Mouse (Mus musculus): ENCODE measurements around the gene Fgfr2. TPM values are rescaled to one million over a fixed set of nuclear protein-coding genes. Genes with fewer than 3 reads are reported as not detected.

Fgfr2 gene
- polyA plus RNA-seq, 1 experiment from 2014 or later, result 106 TPM

DNA sequence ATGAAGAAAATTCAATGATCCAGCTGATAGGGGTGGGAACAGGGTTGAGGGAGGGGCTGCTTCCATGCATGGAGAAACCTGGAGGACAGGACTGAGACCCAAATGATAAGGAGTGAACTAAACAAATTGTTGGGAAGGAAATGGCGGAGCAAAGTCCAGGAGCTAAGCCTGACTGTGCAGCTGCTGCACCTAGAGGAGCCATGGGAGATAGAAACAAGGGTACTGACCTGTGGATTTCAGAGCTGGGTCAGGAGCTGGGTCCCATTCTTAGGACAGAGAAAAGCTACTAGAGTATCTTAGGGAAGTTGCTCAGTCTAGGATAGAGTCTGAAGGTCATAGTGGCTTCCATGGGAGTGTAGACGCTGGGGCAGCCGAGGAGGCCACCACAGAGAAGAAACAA, 2816.1 kb downstream of the Fgfr2 start:
- Histone ChIP-seq H3K4me1 (ENCODE audit: control insufficient read depth, insufficient read depth, low read length) (peaks cover 7% of the 10 kb centered on the region; the same call in 1 of the 2 replicates), H3K36me3 (ENCODE audit: control insufficient read depth, insufficient read depth, low read length) (no peaks in the 10 kb centered on the region), H3K9ac (ENCODE audit: low read depth, low read length) (no peak overlapping the region), H3K4me3 (ENCODE audit: low read depth, low read length) (no peak overlapping the region), H3K4me2 (ENCODE audit: low read depth, low read length) (no peak overlapping the region), H3K27ac (replicated peaks; ENCODE audit: low read depth, low read length) (no peak overlapping the region), H3K27me3 (replicated peaks; ENCODE audit: control insufficient read depth, insufficient read depth, low read length) (no peaks in the 10 kb centered on the region), H3K9me3 (ENCODE audit: control insufficient read depth, low read length) (no peaks in the 10 kb centered on the region)
- WGBS, result 89% methylated on average over 3 of the region's 3 CpGs
- DNase-seq (ENCODE audit: low spot score), result no peak
- ATAC-seq (ENCODE audit: low read depth), result no peak

DNA sequence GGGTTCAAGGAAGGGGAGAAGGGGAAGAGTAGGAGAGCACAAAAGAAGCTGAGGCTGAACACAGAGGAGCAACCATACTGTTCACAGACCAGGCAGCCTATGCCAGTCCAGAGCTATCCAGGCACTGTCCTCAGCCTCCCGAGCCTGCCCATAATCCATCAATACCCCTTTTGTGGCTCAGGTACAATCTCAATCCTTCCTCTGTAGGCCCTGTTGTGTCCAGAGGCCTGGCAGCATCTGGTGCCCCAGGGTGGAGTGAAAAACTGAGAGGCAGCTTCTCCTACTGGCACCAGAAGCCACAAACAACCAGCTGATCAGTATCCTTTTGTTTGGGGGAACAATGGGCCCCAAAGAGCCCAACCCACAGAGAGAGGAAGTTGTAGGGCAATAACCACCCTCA, 2818.5 kb downstream of the Fgfr2 start:
- no peak overlapping the region for H3K9ac ChIP-seq (ENCODE audit: low read depth, low read length)
- DNase-seq (ENCODE audit: low spot score) (no peak), ATAC-seq (ENCODE audit: low read depth) (no peak)
- H3K36me3 ChIP-seq (ENCODE audit: control insufficient read depth, insufficient read depth, low read length), result no peaks in the 10 kb centered on the region
- no peaks in the 10 kb centered on the region for H3K9me3 ChIP-seq (ENCODE audit: control insufficient read depth, low read length)
- H3K4me2 ChIP-seq (ENCODE audit: low read depth, low read length), result no peak overlapping the region
- no peak overlapping the region for H3K27ac ChIP-seq (replicated peaks; ENCODE audit: low read depth, low read length)
- no peaks in the 10 kb centered on the region for H3K27me3 ChIP-seq (replicated peaks; ENCODE audit: control insufficient read depth, insufficient read depth, low read length)
- peaks cover 7% of the 10 kb centered on the region; the same call in 1 of the 2 replicates for H3K4me1 ChIP-seq (ENCODE audit: control insufficient read depth, insufficient read depth, low read length)
- 86% methylated on average over 1 of the region's 1 CpGs for WGBS
- no peak overlapping the region for H3K4me3 ChIP-seq (ENCODE audit: low read depth, low read length)

DNA sequence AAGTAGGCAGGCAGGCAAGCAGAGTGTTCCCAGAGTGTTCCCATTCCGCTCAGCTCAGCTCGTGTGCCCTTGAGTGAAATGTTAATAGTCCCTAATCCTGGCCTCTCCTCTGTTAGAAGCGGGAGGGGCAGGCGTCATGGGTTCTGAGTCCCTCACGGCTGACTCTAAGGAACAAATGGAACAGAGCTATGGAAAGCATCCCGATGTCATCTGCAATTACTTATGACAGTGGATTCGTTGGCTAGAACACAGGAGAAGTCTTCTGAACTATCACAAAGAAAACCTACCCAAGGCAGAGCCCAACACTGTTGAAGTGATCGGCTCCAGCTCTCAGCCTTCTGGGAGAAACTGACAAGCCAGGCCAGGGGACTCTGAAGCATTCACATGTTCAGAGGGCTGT, 2819.7 kb downstream of the Fgfr2 start:
- no peaks in the 10 kb centered on the region for H3K9me3 ChIP-seq (ENCODE audit: control insufficient read depth, low read length)
- no peaks in the 10 kb centered on the region for H3K36me3 ChIP-seq (ENCODE audit: control insufficient read depth, insufficient read depth, low read length)
- H3K27ac ChIP-seq (replicated peaks; ENCODE audit: low read depth, low read length), result 0 out of 2 replicates have a peak overlapping the region, but pooled peaks have one; percentile 6
- WGBS, result 39% methylated on average over 8 of the region's 8 CpGs
- no peak overlapping the region for H3K4me2 ChIP-seq (ENCODE audit: low read depth, low read length)
- peak; percentile 72 for DNase-seq (ENCODE audit: low spot score)
- H3K4me1 ChIP-seq (ENCODE audit: control insufficient read depth, insufficient read depth, low read length), result peaks cover 17% of the 10 kb centered on the region; the same call in 1 of the 2 replicates
- H3K9ac ChIP-seq (ENCODE audit: low read depth, low read length), result no peak overlapping the region
- H3K27me3 ChIP-seq (replicated peaks; ENCODE audit: control insufficient read depth, insufficient read depth, low read length), result no peaks in the 10 kb centered on the region
- H3K4me3 ChIP-seq (ENCODE audit: low read depth, low read length), result no peak overlapping the region
- no peak for ATAC-seq (ENCODE audit: low read depth)

- no peaks in the 10 kb centered on the region for H3K27me3 ChIP-seq (replicated peaks; ENCODE audit: control insufficient read depth, insufficient read depth, low read length)
- WGBS, result 88% methylated on average over 3 of the region's 3 CpGs
- peaks cover 17% of the 10 kb centered on the region; the same call in 1 of the 2 replicates for H3K4me1 ChIP-seq (ENCODE audit: control insufficient read depth, insufficient read depth, low read length)
- H3K4me2 ChIP-seq (ENCODE audit: low read depth, low read length), result no peak overlapping the region
- H3K36me3 ChIP-seq (ENCODE audit: control insufficient read depth, insufficient read depth, low read length), result no peaks in the 10 kb centered on the region
- H3K9ac ChIP-seq (ENCODE audit: low read depth, low read length), result no peak overlapping the region
- no peak for DNase-seq (ENCODE audit: low spot score)
- H3K9me3 ChIP-seq (ENCODE audit: control insufficient read depth, low read length), result no peaks in the 10 kb centered on the region
- no peak overlapping the region for H3K4me3 ChIP-seq (ENCODE audit: low read depth, low read length)
- no peak overlapping the region for H3K27ac ChIP-seq (replicated peaks; ENCODE audit: low read depth, low read length)
- no peak for ATAC-seq (ENCODE audit: low read depth)
Observed at GRCm38 (mm10) chr7:130300606-130301005, 2822.5 kb downstream of the Fgfr2 start.

DNA sequence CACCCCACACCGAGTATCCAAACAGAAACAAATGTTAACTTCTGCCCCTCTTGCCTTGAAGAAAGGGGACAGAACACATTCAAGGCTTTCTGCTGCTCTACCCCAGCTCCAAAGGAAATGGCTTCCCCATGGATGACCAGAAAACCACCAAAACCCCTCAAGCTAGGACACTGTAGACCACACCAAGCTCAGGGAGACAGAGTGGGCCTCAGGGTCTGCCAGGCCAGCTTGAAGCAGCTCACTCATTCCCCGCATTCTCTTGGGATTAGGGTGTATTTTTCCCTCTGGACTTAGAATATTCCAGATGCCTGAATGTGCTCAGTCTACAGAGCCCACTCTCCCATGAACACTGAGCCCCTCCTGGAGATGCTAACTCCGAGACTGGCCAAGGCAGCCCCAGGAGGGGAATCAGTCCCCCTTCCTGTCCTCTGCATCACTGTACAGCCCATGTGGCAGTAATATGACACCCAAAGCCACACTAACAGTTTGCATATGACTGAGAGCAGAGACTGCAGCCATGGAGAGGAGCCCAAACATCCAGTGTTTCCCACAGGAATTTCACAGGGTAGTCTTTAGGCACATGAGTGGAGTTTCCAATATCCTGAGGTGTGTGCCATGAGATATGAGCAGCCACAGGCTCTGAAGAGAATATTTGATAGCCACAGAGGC, 2824.1 kb downstream of the Fgfr2 start:
- no peaks in the 10 kb centered on the region for H3K27me3 ChIP-seq (replicated peaks; ENCODE audit: control insufficient read depth, insufficient read depth, low read length)
- DNase-seq (ENCODE audit: low spot score) (peak; percentile 84), ATAC-seq (ENCODE audit: low read depth) (peak; percentile 82)
- H3K27ac ChIP-seq (replicated peaks; ENCODE audit: low read depth, low read length), result peak overlapping the region; percentile 72
- peaks cover 17% of the 10 kb centered on the region; the same call in 1 of the 2 replicates for H3K4me1 ChIP-seq (ENCODE audit: control insufficient read depth, insufficient read depth, low read length)
- H3K36me3 ChIP-seq (ENCODE audit: control insufficient read depth, insufficient read depth, low read length), result no peaks in the 10 kb centered on the region
- no peaks in the 10 kb centered on the region for H3K9me3 ChIP-seq (ENCODE audit: control insufficient read depth, low read length)
- 41% methylated on average over 3 of the region's 3 CpGs for WGBS
- H3K4me3 ChIP-seq (ENCODE audit: low read depth, low read length), result no peak overlapping the region
- H3K9ac ChIP-seq (ENCODE audit: low read depth, low read length), result no peak overlapping the region
- H3K4me2 ChIP-seq (ENCODE audit: low read depth, low read length), result no peak overlapping the region

DNA sequence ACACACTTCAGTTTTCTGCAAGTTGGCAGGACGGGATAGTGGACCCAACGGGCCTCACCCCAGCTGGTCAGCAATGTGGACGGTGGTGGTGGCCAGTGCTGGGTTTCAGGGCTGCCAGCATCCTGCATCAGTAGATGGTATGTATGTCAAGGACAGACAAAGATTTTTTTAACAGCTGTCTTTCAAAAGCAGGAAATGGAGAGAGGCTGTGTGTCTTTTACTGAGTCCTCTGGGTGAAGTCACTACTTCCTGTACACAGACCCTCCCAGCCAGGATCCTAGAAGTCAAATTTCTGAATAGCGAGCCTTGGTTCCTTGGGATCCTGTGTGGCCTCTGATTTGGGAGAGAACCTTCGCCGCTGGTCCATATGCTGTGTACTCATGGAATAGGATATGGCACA, 2832.0 kb downstream of the Fgfr2 start:
- DNase-seq (ENCODE audit: low spot score), result no peak
- Histone ChIP-seq H3K9me3 (ENCODE audit: control insufficient read depth, low read length) (no peaks in the 10 kb centered on the region), H3K4me1 (ENCODE audit: control insufficient read depth, insufficient read depth, low read length) (peaks cover 31% of the 10 kb centered on the region), H3K36me3 (ENCODE audit: control insufficient read depth, insufficient read depth, low read length) (no peaks in the 10 kb centered on the region), H3K27ac (replicated peaks; ENCODE audit: low read depth, low read length) (no peak overlapping the region), H3K4me3 (ENCODE audit: low read depth, low read length) (no peak overlapping the region), H3K4me2 (ENCODE audit: low read depth, low read length) (no peak overlapping the region), H3K9ac (ENCODE audit: low read depth, low read length) (no peak overlapping the region), H3K27me3 (replicated peaks; ENCODE audit: control insufficient read depth, insufficient read depth, low read length) (no peaks in the 10 kb centered on the region)
- no peak for ATAC-seq (ENCODE audit: low read depth)
- WGBS, result 73% methylated on average over 6 of the region's 6 CpGs

- H3K36me3 ChIP-seq (ENCODE audit: control insufficient read depth, insufficient read depth, low read length), result no peaks in the 10 kb centered on the region
- peaks cover 36% of the 10 kb centered on the region for H3K4me1 ChIP-seq (ENCODE audit: control insufficient read depth, insufficient read depth, low read length)
- peak overlapping the region; percentile 32 for H3K4me2 ChIP-seq (ENCODE audit: low read depth, low read length)
- no peak overlapping the region for H3K4me3 ChIP-seq (ENCODE audit: low read depth, low read length)
- no peaks in the 10 kb centered on the region for H3K27me3 ChIP-seq (replicated peaks; ENCODE audit: control insufficient read depth, insufficient read depth, low read length)
- 0 out of 2 replicates have a peak overlapping the region, but pooled peaks have one; percentile 21 for H3K9ac ChIP-seq (ENCODE audit: low read depth, low read length)
- no peak for ATAC-seq (ENCODE audit: low read depth)
- 19% methylated on average over 9 of the region's 9 CpGs for WGBS
- H3K27ac ChIP-seq (replicated peaks; ENCODE audit: low read depth, low read length), result peak overlapping the region; percentile 80
- no peak for DNase-seq (ENCODE audit: low spot score)
- no peaks in the 10 kb centered on the region for H3K9me3 ChIP-seq (ENCODE audit: control insufficient read depth, low read length)
Observed at GRCm38 (mm10) chr7:130289428-130289790, 2833.7 kb downstream of the Fgfr2 start.

DNA sequence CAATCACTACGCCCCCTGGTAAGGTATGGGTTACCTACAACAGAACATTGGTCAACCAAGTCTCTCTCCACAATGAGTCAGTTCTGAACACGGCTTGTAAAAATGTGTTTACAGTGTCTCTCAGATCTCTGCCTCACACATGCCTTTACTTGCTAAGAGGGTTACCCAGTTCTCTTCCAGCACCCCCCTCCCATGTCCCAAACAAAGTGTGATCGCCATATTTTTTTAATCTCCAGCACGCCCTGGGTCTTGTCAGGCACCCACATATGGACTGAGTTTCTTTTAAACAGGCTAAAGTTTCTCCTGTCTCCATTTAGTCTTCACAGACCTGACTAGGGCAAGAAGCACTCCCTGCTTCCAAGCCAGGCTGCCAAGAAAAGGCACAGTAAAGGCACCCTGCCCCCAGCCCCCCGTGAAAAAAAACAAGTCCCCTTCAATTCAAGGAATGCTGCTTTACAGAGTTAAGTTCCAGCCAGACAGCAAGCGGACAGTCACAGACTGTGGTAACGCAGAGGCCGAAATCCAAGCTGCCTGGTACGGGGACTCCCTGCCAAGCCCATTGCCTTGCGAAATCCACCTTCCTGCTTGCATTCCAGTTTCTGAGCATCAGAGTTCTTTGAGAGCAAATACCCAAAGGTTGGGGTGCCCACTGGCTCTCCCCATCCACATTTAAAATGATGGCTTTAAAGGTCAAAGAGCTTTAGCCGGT, 2834.3 kb downstream of the Fgfr2 start:
- DNase-seq (ENCODE audit: low spot score) (peak; percentile 80), ATAC-seq (ENCODE audit: low read depth) (peak; percentile 66)
- peaks cover 36% of the 10 kb centered on the region for H3K4me1 ChIP-seq (ENCODE audit: control insufficient read depth, insufficient read depth, low read length)
- peak overlapping the region; percentile 80 for H3K27ac ChIP-seq (replicated peaks; ENCODE audit: low read depth, low read length)
- no peaks in the 10 kb centered on the region for H3K36me3 ChIP-seq (ENCODE audit: control insufficient read depth, insufficient read depth, low read length)
- H3K4me2 ChIP-seq (ENCODE audit: low read depth, low read length), result peak overlapping the region; percentile 32
- 21% methylated on average over 11 of the region's 11 CpGs for WGBS
- H3K4me3 ChIP-seq (ENCODE audit: low read depth, low read length), result no peak overlapping the region
- H3K9me3 ChIP-seq (ENCODE audit: control insufficient read depth, low read length), result no peaks in the 10 kb centered on the region
- no peak overlapping the region for H3K9ac ChIP-seq (ENCODE audit: low read depth, low read length)
- no peaks in the 10 kb centered on the region for H3K27me3 ChIP-seq (replicated peaks; ENCODE audit: control insufficient read depth, insufficient read depth, low read length)
